Mouse (Mus musculus) MEL (cell line): ENCODE data around the gene Acer1.

ENCODE experiments used
- BHLHE40 ChIP-seq: IDR thresholded peaks from 2 replicates; pipeline ENCODE4 v1.6.1; 2012; ENCODE audit warnings: low read depth, mild to moderate bottlenecking, inconsistent platforms, low read length, improper control_type of control experiment, borderline replicate concordance
- CTCF ChIP-seq, 3 experiments: IDR thresholded peaks in 2 of 3; conservative IDR thresholded peaks in 1 of 3; 2 replicates each; pipeline ENCODE4 v1.5.1; 2011 to 2012; ENCODE audit warnings: low read length in 3 of 3, low read depth in 2 of 3, mild to moderate bottlenecking in 2 of 3, improper control_type of control experiment in 1 of 3, inconsistent platforms in 1 of 3, mixed read lengths in 1 of 3, moderate library complexity in 1 of 3; ENCODE audit not compliant: control insufficient read depth in 1 of 3, insufficient read depth in 1 of 3, poor library complexity in 1 of 3, severe bottlenecking in 1 of 3
- EP300 ChIP-seq, 2 experiments: IDR thresholded peaks; 2 replicates each; pipeline ENCODE4 v1.6.1; 2011; ENCODE audit warnings: improper control_type of control experiment in 2 of 2, low read length in 2 of 2, low read depth in 1 of 2, mild to moderate bottlenecking in 1 of 2
- POLR2A ChIP-seq, 2 experiments: IDR thresholded peaks; 2 replicates each; pipeline ENCODE4 v1.6.1; 2011 to 2012; ENCODE audit warnings: low read length in 2 of 2, mild to moderate bottlenecking in 2 of 2, control low read depth in 1 of 2, improper control_type of control experiment in 1 of 2, low read depth in 1 of 2, moderate library complexity in 1 of 2; ENCODE audit not compliant: control insufficient read depth in 1 of 2, insufficient read depth in 1 of 2, poor library complexity in 1 of 2
- POLR2AphosphoS2 ChIP-seq: IDR thresholded peaks from 2 replicates; pipeline ENCODE4 v1.6.1; 2011; ENCODE audit warnings: low read length, improper control_type of control experiment
- TAL1 ChIP-seq: IDR thresholded peaks from 2 replicates; pipeline ENCODE4 v1.6.1; 2012; ENCODE audit warnings: mild to moderate bottlenecking, inconsistent platforms, low read length, moderate library complexity, mixed read lengths
- USF1 ChIP-seq: IDR thresholded peaks from 2 replicates; pipeline ENCODE4 v1.6.1; 2014; ENCODE audit warnings: low read depth, mild to moderate bottlenecking, inconsistent platforms, low read length, improper control_type of control experiment, moderate library complexity
- USF2 ChIP-seq, 2 experiments: IDR thresholded peaks; 2 replicates each; pipeline ENCODE4 v1.6.1; 2011 to 2012; ENCODE audit warnings: improper control_type of control experiment in 2 of 2, low read length in 2 of 2, borderline replicate concordance in 1 of 2, inconsistent platforms in 1 of 2, low read depth in 1 of 2, mild to moderate bottlenecking in 1 of 2; ENCODE audit not compliant: insufficient read depth in 1 of 2
- ZMIZ1 ChIP-seq: IDR thresholded peaks from 2 replicates; pipeline ENCODE4 v1.6.1; 2012; ENCODE audit warnings: low read depth, mild to moderate bottlenecking, inconsistent platforms, low read length, improper control_type of control experiment, moderate library complexity

DNA sequence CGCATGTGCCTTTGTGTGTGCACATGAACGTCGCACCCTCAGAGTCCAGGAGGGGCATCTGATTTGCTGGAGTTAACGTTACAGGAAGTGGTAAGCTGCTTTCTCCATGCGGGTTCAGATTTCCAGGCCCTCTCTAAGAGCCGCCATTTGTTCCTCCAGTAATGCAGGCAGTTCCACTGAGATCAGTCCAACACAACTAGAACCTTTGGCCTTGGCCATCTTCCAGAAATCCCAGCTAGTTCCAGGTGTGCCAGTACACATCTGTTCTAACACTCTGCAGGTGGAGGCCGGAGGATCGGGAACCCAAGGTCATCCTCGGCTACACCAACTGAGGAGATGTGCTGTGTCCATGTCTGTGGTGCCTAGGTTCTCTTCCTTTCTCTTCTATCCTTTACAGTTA is 3.0 kb upstream of the Acer1 start:
- TF ChIP-seq POLR2AphosphoS2: no peak
- TF ChIP-seq USF1: no peak
- no peak for TF ChIP-seq TAL1
- TF ChIP-seq CTCF (IDR thresholded peaks at IDR 0.05 in 2 of 3, conservative IDR thresholded peaks at IDR 0.05 in 1 of 3; ENCODE audit: control insufficient read depth in 1 of 3, insufficient read depth in 1 of 3, low read depth in 2 of 3, low read length in 3 of 3, poor library complexity in 1 of 3, severe bottlenecking in 1 of 3): no peak
- no peak for TF ChIP-seq USF2 (IDR thresholded peaks at IDR 0.05; ENCODE audit: borderline replicate concordance in 1 of 2, insufficient read depth in 1 of 2, low read depth in 1 of 2, low read length in 2 of 2)
- no peak for TF ChIP-seq ZMIZ1
- TF ChIP-seq BHLHE40: no peak
- no peak for TF ChIP-seq EP300 (IDR thresholded peaks at IDR 0.05; ENCODE audit: low read depth in 1 of 2, low read length in 2 of 2)
- TF ChIP-seq POLR2A (IDR thresholded peaks at IDR 0.05; ENCODE audit: control insufficient read depth in 1 of 2, insufficient read depth in 1 of 2, low read depth in 1 of 2, low read length in 2 of 2, poor library complexity in 1 of 2): no peak
